In the genomic region with DNA sequence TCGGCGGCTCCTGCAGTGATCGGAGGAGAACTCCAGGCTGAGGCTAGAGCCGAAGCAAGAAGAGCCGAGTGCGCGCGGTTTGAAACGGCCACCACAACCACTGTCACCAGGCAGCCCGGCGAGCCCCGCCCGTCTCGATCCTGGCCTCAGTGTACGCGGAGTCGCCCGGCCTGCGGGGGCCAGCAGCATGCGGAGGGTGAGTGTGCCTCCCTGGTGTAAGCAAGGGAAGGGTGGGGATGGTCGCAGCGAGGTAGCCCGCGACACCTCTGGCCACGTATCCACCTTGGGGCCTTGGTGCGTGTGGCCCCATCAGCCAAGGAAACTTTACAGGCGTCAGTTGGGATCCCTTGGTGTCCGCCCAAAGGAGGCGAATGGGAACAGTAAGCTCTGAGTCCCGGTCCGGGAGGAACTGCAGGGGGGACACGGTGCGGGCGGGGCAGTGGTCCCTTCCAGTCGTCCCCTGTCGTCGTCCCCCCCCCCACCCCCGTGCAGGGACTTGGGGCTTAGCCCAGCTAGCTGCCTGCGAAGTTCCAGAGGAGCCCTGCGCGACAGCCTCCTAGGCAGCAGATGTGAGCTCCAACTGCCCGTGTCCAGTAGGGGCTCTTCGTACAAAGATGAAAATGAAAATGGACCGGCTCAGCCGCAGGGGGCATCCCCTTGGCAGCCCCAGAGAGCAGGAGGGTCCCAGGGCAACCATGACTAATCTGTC, we compare ENCODE assay signal across 8 mouse cellular contexts. TPM values are rescaled to one million over a fixed set of nuclear protein-coding genes. Genes with fewer than 3 reads are reported as not detected.
DNase-seq lines count a peak whose midpoint lies in the region; ATAC-seq lines count a peak whose summit lies in the region.

No protein-coding gene starts in this region.

- peak; percentile 53 for DNase-seq in left cerebral cortex, postnatal 4 days
- DNase-seq in left cerebral cortex, adult 8-10 months (ENCODE audit: low spot score in 2 of 2) = no peak
- DNase-seq in lung, postnatal 14 days = peak; percentile 35
- DNase-seq in yolk sac, embryonic 10.5 days (ENCODE audit: low spot score) = peak; percentile 17
- no peak for DNase-seq in T-cell, adult 2 months (ENCODE audit: low spot score)

- under 1% methylated on average over 45 of the region's 45 CpGs for WGBS in kidney, embryonic 14.5 days

- H3K4me2 ChIP-seq in kidney, embryonic 14.5 days (replicated peaks; ENCODE audit: low read depth, low read length) = peak overlapping the region; percentile 91

- peak overlapping the region; percentile 31 for H3K9ac ChIP-seq in kidney, embryonic 14.5 days (ENCODE audit: low read depth, low read length)

- no peaks in the 10 kb centered on the region; the same call in 1 of the 2 replicates for H3K4me1 ChIP-seq in brown adipose tissue, adult 24 weeks (ENCODE audit: control insufficient read depth, insufficient read depth, insufficient read length, low read length)
- no peaks in the 10 kb centered on the region for H3K4me1 ChIP-seq in kidney, embryonic 14.5 days (ENCODE audit: control insufficient read depth, insufficient read depth, low read length)

- no peak overlapping the region for H3K27ac ChIP-seq in brown adipose tissue, adult 24 weeks (replicated peaks; ENCODE audit: low read depth, low read length)
- no peak overlapping the region for H3K27ac ChIP-seq in kidney, embryonic 14.5 days (ENCODE audit: low read depth, low read length)

- intact Hi-C loops in left cerebral cortex, postnatal 4 days (cut with DNase I) = no loop called here

- ATAC-seq in granulocyte monocyte progenitor cell, adult 5-6 weeks (replicated peaks; ENCODE audit: poor library complexity, severe bottlenecking) = peak; percentile 46
- peak; percentile 69; the same call in 1 of the 2 replicates for ATAC-seq in kidney, embryonic 14.5 days (ENCODE audit: low FRiP score, low TSS enrichment)

- H3K36me3 ChIP-seq in kidney, embryonic 14.5 days (ENCODE audit: control insufficient read depth, insufficient read depth, low read length) = no peaks in the 10 kb centered on the region

- peak overlapping the region; percentile 59 for H3K4me3 ChIP-seq in brown adipose tissue, adult 24 weeks (ENCODE audit: insufficient read depth, low read depth, low read length)
- peak overlapping the region; percentile 50 for H3K4me3 ChIP-seq in kidney, embryonic 14.5 days (ENCODE audit: low read length)

- no peaks in the 10 kb centered on the region for H3K9me3 ChIP-seq in kidney, embryonic 14.5 days (ENCODE audit: control insufficient read depth, low read length)

- peaks cover 18% of the 10 kb centered on the region; the same call in 1 of the 2 replicates for H3K27me3 ChIP-seq in kidney, embryonic 14.5 days (ENCODE audit: control insufficient read depth, insufficient read depth, low read length)

RNA-seq across cellular contexts. Expression of gene Tmcc3, which starts 0.4 kb away (rescaled TPM):
- 10 to 100 TPM; 11.8 to 14.6 TPM for total RNA-seq in left cerebral cortex, postnatal 4 days (2021)
- total RNA-seq in left cerebral cortex, adult 8-10 months (2022) = 10 to 100 TPM; 37.5 to 45.6 (median 39.7) TPM
- polyA plus RNA-seq in brown adipose tissue, adult 24 weeks (2012; ENCODE audit: insufficient read depth, insufficient read length, missing spikeins) = 16.3 and 20.7 TPM in 2 replicates
- total RNA-seq in granulocyte monocyte progenitor cell, adult 5-6 weeks (2014; fragmentation: Nextera tagmentation) = 0.58 and 1.2 TPM in 2 replicates
- 0.65 and 3.1 TPM in 2 replicates for total RNA-seq in granulocyte monocyte progenitor cell, adult 5-6 weeks (2017)
- polyA plus RNA-seq in kidney, embryonic 14.5 days (2014; fragmentation: Nextera tagmentation; extraction: Ambion mirVana) = 4.0 and 7.2 TPM in 2 replicates

RNA-seq across cellular contexts. Expression of gene Gm4792, which starts 13.7 kb away (rescaled TPM):
- total RNA-seq in left cerebral cortex, postnatal 4 days (2021) = not detected
- not detected for total RNA-seq in left cerebral cortex, adult 8-10 months (2022)
- polyA plus RNA-seq in brown adipose tissue, adult 24 weeks (2012; ENCODE audit: insufficient read depth, insufficient read length, missing spikeins) = not detected in 2 replicates
- not detected in 2 replicates for total RNA-seq in granulocyte monocyte progenitor cell, adult 5-6 weeks (2014; fragmentation: Nextera tagmentation)
- total RNA-seq in granulocyte monocyte progenitor cell, adult 5-6 weeks (2017) = not detected in 2 replicates
- not detected in 2 replicates for polyA plus RNA-seq in kidney, embryonic 14.5 days (2014; fragmentation: Nextera tagmentation; extraction: Ambion mirVana)

Comparison
In these comparisons a context has a peak if more than half of its experiments do, and no peak if none do; other contexts are left out.
1. DNase-seq: peak in left cerebral cortex, postnatal 4 days (single experiment), lung, postnatal 14 days (single experiment) and yolk sac, embryonic 10.5 days (single experiment); none in left cerebral cortex, adult 8-10 months (0 of 2) and T-cell, adult 2 months (single experiment).